Comparison of ENCODE assay signal across 9 mouse cellular contexts in genomic region chr4:116644326-116644725, GRCm38 (mm10). TPM values are rescaled to one million over a fixed set of nuclear protein-coding genes. Genes with fewer than 3 reads are reported as not detected.
DNase-seq lines count a peak whose midpoint lies in the region; ATAC-seq lines count a peak whose summit lies in the region.
"Had no signal": no experiment of that assay in that cellular context is flagged by ENCODE, and none has a peak within 500 bp of the region (broad histone marks: within the 10 kb centered on the region; RNA-seq: fewer than 3 reads in every experiment).

No protein-coding gene starts in this region.

- 59% methylated on average over 6 of the region's 6 CpGs for WGBS in forebrain, embryonic 15.5 days

- H3K4me2 ChIP-seq in forebrain, embryonic 15.5 days (replicated peaks), result no peak overlapping the region
- H3K4me2 ChIP-seq: heart, embryonic 15.5 days had no signal

- intact Hi-C loops in left cerebral cortex, postnatal 4 days (cut with DNase I), result no loop called here

- no peak overlapping the region for H3K27ac ChIP-seq in forebrain, embryonic 15.5 days (replicated peaks)
- H3K27ac ChIP-seq: heart, embryonic 15.5 days had no signal

- no peaks in the 10 kb centered on the region for H3K9me3 ChIP-seq in forebrain, embryonic 15.5 days
- H3K9me3 ChIP-seq: heart, embryonic 15.5 days had no signal

- H3K27me3 ChIP-seq in splenic B cell, adult 2 months (ENCODE audit: control insufficient read depth, insufficient read depth, low read length, poor library complexity, severe bottlenecking), result no peaks in the 10 kb centered on the region
- H3K27me3 ChIP-seq in forebrain, embryonic 15.5 days, result no peaks in the 10 kb centered on the region
- H3K27me3 ChIP-seq: heart, embryonic 15.5 days had no signal

- peaks cover 7% of the 10 kb centered on the region for H3K36me3 ChIP-seq in splenic B cell, adult 2 months (ENCODE audit: control insufficient read depth, insufficient read depth, low read length, poor library complexity, severe bottlenecking)
- H3K36me3 ChIP-seq in forebrain, embryonic 15.5 days, result peaks cover 56% of the 10 kb centered on the region

- peak; percentile 63 for DNase-seq in embryo, embryonic 10 days (ENCODE audit: low spot score)
- no peak for DNase-seq in embryo, embryonic 9.5 days (ENCODE audit: extremely low spot score)
- DNase-seq in left cerebral cortex, postnatal 4 days, result peak; percentile 5
- no peak for DNase-seq in left cerebral cortex, adult 11 months (ENCODE audit: low spot score)
- DNase-seq in adipocyte (ENCODE audit: low spot score) (peak; percentile 51), liver (peak; percentile 34)
- DNase-seq in splenic B cell, adult 2 months (ENCODE audit: low read depth, low spot score), result peak; percentile 66

- peaks cover 31% of the 10 kb centered on the region for H3K4me1 ChIP-seq in forebrain, embryonic 15.5 days

- no peak overlapping the region for H3K4me3 ChIP-seq in forebrain, embryonic 15.5 days
- H3K4me3 ChIP-seq: heart, embryonic 15.5 days had no signal

- no peak for ATAC-seq in forebrain, embryonic 15.5 days (replicated peaks)

- H3K9ac ChIP-seq in forebrain, embryonic 15.5 days (replicated peaks), result no peak overlapping the region
- H3K9ac ChIP-seq: heart, embryonic 15.5 days had no signal

RNA-seq across cellular contexts. Expression of gene Akr1a1, which starts 7.2 kb away (rescaled TPM):
- 100 to 1,000 TPM; 651 to 668 TPM for total RNA-seq in left cerebral cortex, postnatal 4 days (2021)
- 775 and 779 TPM in 2 replicates for polyA plus RNA-seq in forebrain, embryonic 15.5 days (2015; fragmentation: Nextera tagmentation; extraction: Ambion mirVana)

RNA-seq across cellular contexts. Expression of gene Nasp, which starts 16.6 kb away (rescaled TPM):
- total RNA-seq in left cerebral cortex, postnatal 4 days (2021), result 100 to 1,000 TPM; 125 to 130 TPM
- 131 and 133 TPM in 2 replicates for polyA plus RNA-seq in forebrain, embryonic 15.5 days (2015; fragmentation: Nextera tagmentation; extraction: Ambion mirVana)

RNA-seq across cellular contexts. Expression of gene Prdx1, which starts 41.0 kb away (rescaled TPM):
- total RNA-seq in left cerebral cortex, postnatal 4 days (2021), result 100 to 1,000 TPM; 170 to 191 TPM
- polyA plus RNA-seq in forebrain, embryonic 15.5 days (2015; fragmentation: Nextera tagmentation; extraction: Ambion mirVana), result 481 and 490 TPM in 2 replicates

RNA-seq across cellular contexts. Expression of gene Ccdc17, which starts 47.9 kb away (rescaled TPM):
- 1 to 10 TPM; 2.4 to 3.9 TPM for total RNA-seq in left cerebral cortex, postnatal 4 days (2021)
- 3.8 and 4.6 TPM in 2 replicates for polyA plus RNA-seq in forebrain, embryonic 15.5 days (2015; fragmentation: Nextera tagmentation; extraction: Ambion mirVana)

Comparison
In these comparisons a context has a peak if more than half of its experiments do, and no peak if none do; other contexts are left out.
1. DNase-seq: peak in embryo, embryonic 10 days (single experiment), left cerebral cortex, postnatal 4 days (single experiment), adipocyte (single experiment), liver (single experiment) and splenic B cell, adult 2 months (single experiment); none in embryo, embryonic 9.5 days (single experiment) and left cerebral cortex, adult 11 months (single experiment).